Mouse (Mus musculus) lung, postnatal 36 days (tissue): ENCODE measurements at regions not wholly inside any gene's neighbourhood (a gene's known extent, or its start where the extent isn't known, plus 50 kb on each side); places are given as distances from the start of the nearest gene placed in this dataset.

Experiments
- DNase-seq: peaks from one replicate; pipeline ENCODE4 v3.0.0; 2022; ENCODE audit warnings: mixed read lengths

DNA sequence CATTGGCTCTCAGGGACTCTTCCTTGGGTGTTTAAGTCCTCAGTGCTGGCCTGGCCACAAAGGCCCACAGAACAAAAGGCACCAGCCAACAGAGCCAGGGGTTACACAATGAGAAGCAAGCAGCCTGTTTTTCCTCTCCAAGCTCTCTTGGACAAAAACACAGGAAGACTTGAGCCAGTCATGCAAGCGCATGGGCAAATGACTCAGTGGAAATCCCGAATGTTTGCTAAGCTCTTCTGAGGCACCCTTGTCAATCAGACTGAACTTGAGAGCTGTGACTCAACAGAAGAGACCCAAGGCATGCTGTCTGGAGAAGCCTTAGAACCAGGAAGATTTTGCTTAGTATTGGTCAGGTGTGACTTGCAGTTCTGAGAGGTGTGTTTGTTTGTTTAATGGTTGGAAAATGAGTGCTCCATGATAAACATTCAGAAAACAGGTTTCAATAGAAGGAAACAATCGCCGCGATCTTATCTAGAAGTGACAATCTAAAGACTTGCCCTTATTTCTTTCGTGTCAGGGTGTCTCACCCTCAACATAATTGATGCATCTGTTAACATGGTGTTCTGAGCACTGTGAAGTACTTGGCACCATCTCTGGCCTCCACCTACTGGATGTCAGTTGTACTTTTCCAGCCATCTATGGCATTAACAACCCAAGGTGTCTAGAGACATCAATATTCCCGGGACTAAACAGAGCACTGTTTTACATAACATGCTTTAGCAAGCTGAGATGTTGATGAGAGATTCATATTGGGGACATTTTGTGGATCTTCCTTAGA lies 124.0 kb upstream of the Tmc1 start:
- peak; percentile 83 for DNase-seq

- DNase-seq: no peak
These were observed 114.4 kb upstream of the Tmc1 start for GRCm38 (mm10) chr19:21068381-21068780.

GRCm38 (mm10) chr19:21066432-21067113 lies 112.6 kb upstream of the Tmc1 start:
- DNase-seq: peak; percentile 13

DNA sequence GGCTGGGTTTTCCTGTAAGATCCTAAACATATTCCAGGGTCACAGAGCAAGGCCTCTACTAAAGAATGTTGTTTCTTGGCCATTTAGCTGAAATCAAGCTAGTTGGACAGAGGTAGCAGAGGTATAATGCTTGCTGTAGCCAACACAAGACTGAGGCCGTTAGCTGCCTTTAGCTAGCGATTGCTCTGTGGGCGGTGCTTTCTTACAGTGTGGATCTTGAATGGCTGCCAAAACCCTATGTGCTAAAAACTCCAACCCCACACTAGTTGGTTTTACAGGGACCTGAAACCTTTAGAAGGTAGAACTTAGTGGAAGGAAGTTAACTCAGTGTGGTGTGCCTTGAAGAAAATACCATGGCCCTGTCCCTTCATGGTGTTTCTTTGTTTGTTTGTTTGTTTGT lies 110.9 kb upstream of the Tmc1 start:
- no peak for DNase-seq

DNA sequence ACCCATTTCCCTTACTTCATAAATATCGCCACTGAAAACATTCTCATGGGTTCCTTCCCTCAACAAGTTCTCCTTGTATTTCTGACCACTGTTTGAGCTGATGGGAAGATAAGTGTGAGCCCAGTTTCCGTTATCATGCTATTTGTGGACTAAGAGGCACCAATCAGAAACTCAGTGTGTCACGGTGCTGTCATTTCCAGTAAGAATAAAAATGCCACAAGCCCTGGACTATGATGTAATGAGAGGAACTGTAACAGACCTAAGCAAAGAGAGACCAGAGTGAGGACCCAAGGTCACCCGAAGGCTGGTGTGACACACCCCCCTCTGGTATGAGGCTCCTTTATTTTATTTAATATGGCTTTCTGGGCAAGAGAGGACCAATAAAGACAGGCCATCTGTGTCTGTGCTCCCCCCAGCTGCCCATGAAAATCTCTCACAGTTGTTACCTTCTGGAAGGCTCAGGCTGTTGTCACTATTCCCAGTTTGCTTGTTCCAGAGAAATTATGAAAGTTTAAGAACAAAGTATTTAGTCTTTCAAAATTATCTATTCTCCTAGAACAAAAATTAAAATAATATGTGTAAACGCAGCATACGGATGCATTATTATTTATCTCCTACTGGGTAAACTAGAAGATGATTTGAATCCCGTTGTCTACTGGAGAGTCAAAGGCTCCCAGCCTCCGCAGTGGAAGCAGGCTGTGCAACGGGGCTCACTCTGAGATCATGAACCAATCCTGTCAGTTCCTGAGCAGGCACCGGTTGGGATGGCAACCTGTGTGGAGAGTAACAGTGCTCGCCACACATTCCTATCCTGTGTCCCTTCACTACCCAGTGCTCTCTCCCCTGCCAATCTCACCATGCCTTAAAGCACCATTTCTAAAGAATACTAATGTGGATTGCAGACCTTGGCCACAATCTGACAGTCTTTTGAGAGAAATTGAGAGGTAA lies 99.9 kb upstream of the Tmc1 start:
- no peak for DNase-seq

DNA sequence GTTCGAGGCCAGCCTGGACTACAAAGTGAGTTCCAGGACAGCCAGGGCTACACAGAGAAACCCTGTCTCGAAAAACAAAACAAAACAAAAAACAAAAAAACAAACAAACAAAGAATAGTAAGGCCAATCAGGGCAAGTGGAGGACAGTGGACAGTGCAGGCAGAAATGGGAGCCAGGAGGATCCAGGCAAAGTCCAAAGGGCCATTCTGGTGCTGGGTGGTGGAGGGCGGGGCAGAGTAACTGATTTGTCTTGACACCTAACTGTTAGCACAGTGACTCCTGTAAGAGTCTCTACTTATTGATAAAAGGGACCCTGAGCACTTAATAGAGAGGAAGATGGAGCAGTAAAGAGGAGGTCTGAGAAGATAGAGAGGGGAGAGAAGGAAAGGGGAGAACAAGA lies 98.8 kb upstream of the Tmc1 start:
- no peak for DNase-seq

DNA sequence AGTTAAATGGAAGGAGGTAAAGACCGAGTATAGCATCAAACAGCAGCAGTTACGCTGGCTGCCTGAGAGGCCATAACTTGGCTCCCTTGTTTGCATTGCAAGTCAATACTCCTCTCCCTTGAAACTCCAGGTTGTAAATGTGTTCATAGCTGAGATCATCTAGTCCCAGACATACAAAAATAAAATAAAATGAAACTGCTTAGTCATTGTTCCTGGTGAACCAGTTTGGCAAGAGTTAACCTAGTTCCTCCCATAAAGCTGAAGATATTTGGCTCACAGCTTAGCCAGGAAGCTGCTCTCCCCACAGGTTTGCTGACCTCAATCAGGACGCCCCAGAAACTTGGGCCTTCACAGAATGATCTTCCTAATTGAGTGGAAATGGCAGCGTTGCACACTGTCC lies 97.9 kb upstream of the Tmc1 start:
- no peak for DNase-seq

- DNase-seq: no peak
These were observed 97.2 kb upstream of the Tmc1 start for GRCm38 (mm10) chr19:21050994-21051721.

DNA sequence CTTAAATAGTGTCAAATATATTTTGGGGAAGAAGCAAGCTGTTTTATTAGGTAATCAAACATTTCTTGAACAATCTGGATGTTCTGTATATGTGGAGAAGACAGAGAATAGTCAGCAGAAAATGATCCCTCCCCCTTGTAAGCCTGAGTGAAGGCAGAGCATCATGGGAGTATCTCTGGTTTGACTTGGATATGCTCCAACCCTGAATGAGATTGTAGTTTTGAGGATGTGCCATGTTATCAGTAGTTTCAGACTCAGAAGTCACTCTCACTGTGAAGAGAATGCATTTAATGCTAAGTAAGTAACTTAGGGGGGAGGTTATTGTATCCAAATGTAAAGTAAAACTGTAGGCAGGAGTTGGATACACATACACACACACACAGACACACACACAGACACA lies 95.3 kb upstream of the Tmc1 start:
- no peak for DNase-seq

DNA sequence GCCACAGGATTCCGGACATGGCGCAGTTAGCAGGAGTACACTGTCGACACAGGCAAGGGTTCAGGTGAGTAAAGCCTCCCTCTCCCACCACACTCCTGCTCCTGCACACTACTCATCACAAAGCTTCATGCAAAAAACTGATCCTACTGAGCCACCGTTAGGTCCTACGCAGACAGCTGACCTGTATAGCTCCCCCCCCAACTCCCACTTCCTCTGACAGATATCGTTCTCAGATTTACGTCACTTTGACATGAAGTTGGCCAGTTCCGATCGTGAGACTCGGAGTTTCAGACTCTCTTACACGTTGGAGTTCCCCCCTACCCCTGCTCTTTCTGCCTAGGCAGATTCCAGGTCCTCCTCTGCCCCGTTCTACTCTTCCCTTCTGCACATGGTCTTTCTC lies 91.6 kb upstream of the Tmc1 start:
- DNase-seq: no peak

- no peak for DNase-seq
These were observed 90.0 kb upstream of the Tmc1 start for GRCm38 (mm10) chr19:21043958-21044357.

GRCm38 (mm10) chr19:21042536-21042935 lies 88.5 kb upstream of the Tmc1 start:
- DNase-seq: no peak

DNA sequence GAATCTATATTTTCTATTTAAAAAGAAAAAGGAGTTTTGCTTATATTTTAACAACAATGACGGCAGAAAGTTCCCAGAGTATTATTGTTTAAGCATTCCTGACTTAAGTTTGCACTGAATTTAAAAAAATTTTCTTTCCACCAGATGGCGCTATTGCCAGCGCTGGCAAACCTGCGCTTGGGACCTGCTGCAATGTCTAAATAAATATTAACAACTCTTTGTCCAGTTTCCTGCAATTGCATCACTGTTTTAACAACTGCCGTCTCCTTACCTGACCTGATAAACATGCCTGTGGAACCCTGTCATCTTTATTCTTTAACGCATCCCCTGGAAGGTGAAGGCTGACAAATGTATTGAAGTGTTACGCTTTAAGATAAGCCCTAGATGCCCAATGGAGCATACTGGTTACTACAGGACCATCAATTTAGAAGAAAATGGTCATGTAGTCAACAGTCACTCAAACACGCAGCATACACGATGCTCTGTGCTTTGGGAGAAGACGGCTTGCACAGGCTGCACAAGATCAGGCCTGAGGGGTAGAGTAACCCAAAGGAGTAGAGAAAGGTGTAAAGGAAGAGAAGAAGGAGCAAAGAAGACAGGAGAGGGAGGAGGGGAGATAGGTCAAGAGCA lies 83.6 kb upstream of the Tmc1 start:
- DNase-seq: peak; percentile 71

GRCm38 (mm10) chr19:21036507-21037425 lies 82.8 kb upstream of the Tmc1 start:
- peak; percentile 88 for DNase-seq

DNA sequence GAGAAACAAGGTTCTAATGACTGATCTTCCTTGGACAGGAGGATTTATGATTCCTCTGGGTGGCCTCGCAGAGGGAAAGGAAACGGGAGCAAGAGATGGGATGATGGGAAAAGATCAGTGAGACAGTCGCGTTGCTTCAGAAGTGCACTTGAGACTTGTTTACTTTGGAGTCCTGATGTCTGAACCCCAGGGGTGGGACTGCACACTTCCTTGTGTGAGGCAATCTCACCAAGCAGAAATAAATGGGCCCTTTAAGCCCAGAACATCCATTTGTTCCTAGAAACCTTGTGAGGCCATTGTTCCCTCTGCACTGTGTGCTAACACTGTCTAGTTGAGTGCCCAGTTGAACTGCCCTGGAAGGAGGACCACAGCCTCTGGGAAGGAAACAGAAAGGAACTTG lies 81.5 kb upstream of the Tmc1 start:
- no peak for DNase-seq

GRCm38 (mm10) chr19:21033991-21034390 lies 80.0 kb upstream of the Tmc1 start:
- no peak for DNase-seq

DNA sequence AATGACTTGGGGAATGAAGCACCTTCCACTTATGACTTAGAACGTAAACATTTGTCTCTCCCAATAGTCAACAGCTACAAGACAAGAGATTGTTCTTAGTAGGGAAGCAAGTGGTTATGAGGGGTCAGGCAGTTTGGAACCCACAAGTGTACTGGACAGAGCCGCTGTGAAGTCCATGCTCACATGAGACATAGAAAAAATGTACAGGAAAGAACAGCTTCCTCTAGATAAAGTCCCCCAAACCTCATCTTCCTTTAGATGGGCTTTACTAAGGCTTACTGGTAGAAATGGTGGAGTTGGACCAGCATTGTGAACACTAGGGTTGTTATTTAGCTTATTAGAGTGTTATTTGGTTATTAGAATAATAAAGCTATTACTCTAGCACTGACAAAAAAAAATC lies 78.6 kb upstream of the Tmc1 start:
- no peak for DNase-seq

DNA sequence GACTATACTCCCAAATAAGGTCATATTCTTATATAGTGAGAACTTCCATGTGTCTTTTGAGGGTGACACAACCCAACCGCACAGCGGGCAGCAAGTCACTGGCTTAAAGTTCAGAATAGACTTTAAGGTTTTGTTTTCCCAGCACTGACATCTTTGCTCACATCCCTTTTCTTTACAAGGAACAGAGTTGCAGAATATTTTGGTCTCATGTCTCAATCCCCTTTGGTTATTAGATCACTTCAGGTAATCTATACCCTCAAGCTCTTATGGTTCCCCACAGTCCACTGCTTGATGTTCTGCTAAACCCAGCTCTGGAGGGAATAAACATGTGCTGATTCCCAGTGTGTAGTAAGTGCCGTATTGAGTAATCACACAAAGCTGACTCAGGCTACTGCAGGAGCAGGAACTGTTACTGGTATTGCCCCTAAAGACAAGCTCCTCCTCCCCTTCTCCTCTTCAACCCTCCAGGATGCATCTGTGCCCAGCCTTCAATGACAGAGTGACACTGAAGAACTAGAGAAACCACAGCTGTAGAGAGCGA lies 77.8 kb upstream of the Tmc1 start:
- DNase-seq: peak; percentile 56

DNA sequence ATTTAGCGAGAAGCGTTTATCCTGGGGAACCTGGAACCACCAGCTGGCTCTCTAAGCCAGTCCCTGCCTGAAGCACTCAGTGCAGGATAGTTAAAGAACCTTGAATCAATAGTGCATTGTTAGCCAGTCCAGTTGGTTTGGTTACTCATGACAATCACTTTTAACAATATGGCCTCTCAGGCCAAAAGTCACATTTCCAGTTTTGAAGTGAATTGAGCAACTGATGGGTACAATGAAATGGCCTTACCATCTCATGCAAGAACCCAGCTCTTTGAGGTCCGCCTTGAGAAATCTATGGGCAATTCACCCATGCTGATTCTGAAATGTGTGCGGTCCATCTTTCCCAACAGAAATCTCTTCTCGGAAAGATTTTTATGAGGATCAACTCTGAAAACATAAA lies 77.0 kb upstream of the Tmc1 start:
- DNase-seq: peak; percentile 28

- DNase-seq: no peak
These were observed 75.0 kb upstream of the Tmc1 start for GRCm38 (mm10) chr19:21028981-21029380.

DNA sequence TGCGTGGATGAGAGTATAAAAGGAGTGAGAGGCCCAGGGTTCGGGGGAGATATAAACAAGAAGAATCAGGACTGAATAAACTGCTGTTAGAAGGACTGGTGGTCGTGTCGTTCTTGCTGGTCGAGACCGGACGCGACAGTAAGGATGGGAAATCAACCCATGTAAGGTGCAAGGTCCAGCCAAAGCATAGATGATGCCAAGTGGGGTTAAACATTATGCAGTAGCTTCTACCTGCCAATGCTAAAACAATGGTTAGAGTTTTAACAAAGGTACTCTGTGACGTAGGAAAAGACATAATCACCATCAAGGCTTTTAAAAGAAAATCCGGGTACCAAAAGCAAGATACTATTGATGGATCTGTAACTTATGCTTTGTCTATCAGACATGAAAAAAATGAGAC lies 58.4 kb upstream of the Tmc1 start:
- DNase-seq: no peak
